In the genomic region with DNA sequence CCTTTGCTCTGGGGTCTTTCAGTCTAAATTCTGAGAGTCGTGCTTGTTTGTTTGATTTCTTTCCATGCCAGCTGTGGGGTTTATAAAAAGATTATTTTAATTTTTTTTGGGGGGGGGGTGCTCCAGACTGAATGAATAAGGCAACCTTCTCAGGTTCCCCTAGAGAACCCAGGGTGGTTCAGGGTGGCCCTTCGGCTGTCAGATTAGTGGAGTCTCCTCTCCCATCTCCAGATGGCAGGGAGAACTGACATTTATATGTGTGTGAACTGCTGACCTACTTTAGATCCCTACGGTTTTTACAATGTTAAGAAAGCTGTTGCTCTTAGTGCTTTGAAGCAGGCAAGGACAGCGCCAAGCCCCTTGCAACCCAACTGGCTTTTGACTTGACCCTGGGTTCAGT, we compare ENCODE assay signal across 9 mouse cellular contexts. TPM values are rescaled to one million over a fixed set of nuclear protein-coding genes. Genes with fewer than 3 reads are reported as not detected.
A peak's percentile ranks its signal among the peaks of the same experiment; 100 is the strongest.
DNase-seq lines count a peak whose midpoint lies in the region; ATAC-seq and TF ChIP-seq lines count a peak whose summit lies in the region.
"Had no signal": no experiment of that assay in that cellular context is flagged by ENCODE, and none has a peak within 500 bp of the region (broad histone marks: within the 10 kb centered on the region; RNA-seq: fewer than 3 reads in every experiment).

No protein-coding gene starts in this region.

- no peaks in the 10 kb centered on the region for H3K36me3 ChIP-seq in embryonic facial prominence, embryonic 12.5 days
- no peaks in the 10 kb centered on the region for H3K36me3 ChIP-seq in embryonic facial prominence, embryonic 10.5 days (replicated peaks)
- H3K36me3 ChIP-seq in limb, embryonic 12.5 days = no peaks in the 10 kb centered on the region
- H3K36me3 ChIP-seq in neural tube, embryonic 15.5 days = no peaks in the 10 kb centered on the region
- no peaks in the 10 kb centered on the region for H3K36me3 ChIP-seq in lung, postnatal 0 days (ENCODE audit: insufficient read depth, low read length)
- H3K36me3 ChIP-seq: limb, embryonic 15.5 days had no signal

- no peak for DNase-seq in embryonic facial prominence, embryonic 10.5 days (ENCODE audit: low spot score)
- peak; percentile 17 to 29 for DNase-seq in layer of hippocampus, postnatal 36 days
- no peak for DNase-seq in layer of hippocampus, adult 9-10 months (ENCODE audit: low spot score)
- DNase-seq in lung, postnatal 0 days (ENCODE audit: low spot score) = no peak
- no peak for DNase-seq in left cerebral cortex, adult 11 months (ENCODE audit: low spot score)

- no peak for ATAC-seq in embryonic facial prominence, embryonic 12.5 days (ENCODE audit: insufficient number of reproducible peaks, insufficient read depth, low FRiP score, low TSS enrichment)
- ATAC-seq in limb, embryonic 12.5 days (ENCODE audit: insufficient number of reproducible peaks, insufficient read depth, low FRiP score, low TSS enrichment, low read depth) = no peak
- no peak; the same call in 1 of the 2 replicates for ATAC-seq in neural tube, embryonic 15.5 days (ENCODE audit: low FRiP score)
- ATAC-seq in lung, postnatal 0 days = no peak

- no peak overlapping the region for H3K9ac ChIP-seq in embryonic facial prominence, embryonic 12.5 days
- no peak overlapping the region for H3K9ac ChIP-seq in limb, embryonic 12.5 days (replicated peaks)
- 0 out of 2 replicates have a peak overlapping the region, but pooled peaks have one; percentile 14 for H3K9ac ChIP-seq in neural tube, embryonic 15.5 days (replicated peaks)
- H3K9ac ChIP-seq in lung, postnatal 0 days (replicated peaks; ENCODE audit: low read depth) = no peak overlapping the region
- H3K9ac ChIP-seq: limb, embryonic 15.5 days had no signal

- peak overlapping the region; percentile 32 for H3K4me2 ChIP-seq in embryonic facial prominence, embryonic 12.5 days (replicated peaks)
- H3K4me2 ChIP-seq in limb, embryonic 12.5 days = peak overlapping the region; percentile 49
- peak overlapping the region; percentile 54 for H3K4me2 ChIP-seq in neural tube, embryonic 15.5 days
- no peak overlapping the region for H3K4me2 ChIP-seq in lung, postnatal 0 days (replicated peaks; ENCODE audit: low read depth, low read length)

- H3K27ac ChIP-seq in embryonic facial prominence, embryonic 12.5 days = peak overlapping the region; percentile 23; the same call in 1 of the 2 replicates
- no peak overlapping the region for H3K27ac ChIP-seq in embryonic facial prominence, embryonic 10.5 days (replicated peaks)
- H3K27ac ChIP-seq in limb, embryonic 12.5 days = no peak overlapping the region
- H3K27ac ChIP-seq in neural tube, embryonic 15.5 days (replicated peaks) = peak overlapping the region; percentile 78
- H3K27ac ChIP-seq in lung, postnatal 0 days (ENCODE audit: low read length) = no peak overlapping the region
- H3K27ac ChIP-seq: limb, embryonic 15.5 days had no signal

- H3K9me3 ChIP-seq in embryonic facial prominence, embryonic 12.5 days = no peaks in the 10 kb centered on the region
- H3K9me3 ChIP-seq in embryonic facial prominence, embryonic 10.5 days = no peaks in the 10 kb centered on the region
- no peaks in the 10 kb centered on the region for H3K9me3 ChIP-seq in limb, embryonic 12.5 days
- no peaks in the 10 kb centered on the region for H3K9me3 ChIP-seq in neural tube, embryonic 15.5 days (replicated peaks)
- H3K9me3 ChIP-seq in lung, postnatal 0 days (ENCODE audit: low read length) = no peaks in the 10 kb centered on the region
- H3K9me3 ChIP-seq: limb, embryonic 15.5 days had no signal

- H3K4me1 ChIP-seq in embryonic facial prominence, embryonic 12.5 days = peaks cover 17% of the 10 kb centered on the region; the same call in 1 of the 2 replicates
- peaks cover 26% of the 10 kb centered on the region for H3K4me1 ChIP-seq in embryonic facial prominence, embryonic 10.5 days
- peaks cover 31% of the 10 kb centered on the region for H3K4me1 ChIP-seq in limb, embryonic 12.5 days (replicated peaks)
- peaks cover 21% of the 10 kb centered on the region for H3K4me1 ChIP-seq in neural tube, embryonic 15.5 days
- no peaks in the 10 kb centered on the region for H3K4me1 ChIP-seq in lung, postnatal 0 days (ENCODE audit: insufficient read depth, low read depth, low read length)

- 60% methylated on average over 4 of the region's 4 CpGs for WGBS in embryonic facial prominence, embryonic 12.5 days
- 69% methylated on average over 4 of the region's 4 CpGs for WGBS in embryonic facial prominence, embryonic 10.5 days
- 36% methylated on average over 4 of the region's 4 CpGs for WGBS in limb, embryonic 12.5 days
- WGBS in neural tube, embryonic 15.5 days = 43% methylated on average over 4 of the region's 4 CpGs
- WGBS in lung, postnatal 0 days = 54% methylated on average over 4 of the region's 4 CpGs

- H3K27me3 ChIP-seq in embryonic facial prominence, embryonic 12.5 days = no peaks in the 10 kb centered on the region; the same call in 1 of the 2 replicates
- H3K27me3 ChIP-seq in embryonic facial prominence, embryonic 10.5 days (replicated peaks; ENCODE audit: low read depth, poor library complexity, severe bottlenecking) = no peaks in the 10 kb centered on the region
- no peaks in the 10 kb centered on the region for H3K27me3 ChIP-seq in limb, embryonic 12.5 days
- no peaks in the 10 kb centered on the region for H3K27me3 ChIP-seq in neural tube, embryonic 15.5 days (replicated peaks)
- H3K27me3 ChIP-seq in lung, postnatal 0 days (replicated peaks; ENCODE audit: insufficient read depth, low read length) = no peaks in the 10 kb centered on the region
- H3K27me3 ChIP-seq: limb, embryonic 15.5 days had no signal

- TF ChIP-seq CTCF in lung, postnatal 0 days (IDR thresholded peaks at IDR 0.05) = no peak

- TF ChIP-seq EP300 in lung, postnatal 0 days (IDR thresholded peaks at IDR 0.05) = no peak

- no peak overlapping the region for H3K4me3 ChIP-seq in embryonic facial prominence, embryonic 12.5 days
- H3K4me3 ChIP-seq in embryonic facial prominence, embryonic 10.5 days = no peak overlapping the region
- no peak overlapping the region for H3K4me3 ChIP-seq in limb, embryonic 12.5 days (replicated peaks)
- H3K4me3 ChIP-seq in neural tube, embryonic 15.5 days (replicated peaks) = peak overlapping the region; percentile 34
- H3K4me3 ChIP-seq in lung, postnatal 0 days (ENCODE audit: low read depth, low read length) = no peak overlapping the region
- H3K4me3 ChIP-seq: limb, embryonic 15.5 days had no signal

RNA-seq across cellular contexts. Expression of gene Frmd4a, which starts 1.4 kb away (rescaled TPM):
- 58.7 and 67.1 TPM in 2 replicates for polyA plus RNA-seq in embryonic facial prominence, embryonic 12.5 days (2016; fragmentation: Nextera tagmentation; extraction: Ambion mirVana)
- polyA plus RNA-seq in embryonic facial prominence, embryonic 10.5 days (2016; fragmentation: Nextera tagmentation; extraction: Ambion mirVana) = 42.5 and 48.8 TPM in 2 replicates
- total RNA-seq in layer of hippocampus, postnatal 36 days (2021) = 10 to 100 TPM; 71.0 to 94.3 TPM
- polyA plus RNA-seq in limb, embryonic 12.5 days (2016; fragmentation: Nextera tagmentation; extraction: Ambion mirVana) = 69.3 and 76.3 TPM in 2 replicates
- 47.1 and 51.5 TPM in 2 replicates for polyA plus RNA-seq in neural tube, embryonic 15.5 days (2015; fragmentation: Nextera tagmentation; extraction: Ambion mirVana)
- polyA plus RNA-seq in lung, postnatal 0 days (2015; fragmentation: Nextera tagmentation; extraction: Ambion mirVana) = 15.8 and 18.6 TPM in 2 replicates

Comparison
In these comparisons a context has a peak if more than half of its experiments do, and no peak if none do; other contexts are left out.
1. H3K27ac ChIP-seq: peak in embryonic facial prominence, embryonic 12.5 days (single experiment) and neural tube, embryonic 15.5 days (single experiment); none in embryonic facial prominence, embryonic 10.5 days (single experiment), limb, embryonic 12.5 days (single experiment) and lung, postnatal 0 days (single experiment).
2. DNase-seq: peak in layer of hippocampus, postnatal 36 days (2 of 2); none in embryonic facial prominence, embryonic 10.5 days (single experiment), layer of hippocampus, adult 9-10 months (single experiment), lung, postnatal 0 days (single experiment) and left cerebral cortex, adult 11 months (single experiment).